Mouse (Mus musculus) splenic B cell, adult 2 months (primary cell): ENCODE results near the gene Ank2.

ENCODE experiments used
- DNase-seq: peaks from one replicate; pipeline ENCODE4 v3.0.0-alpha.2; 2011; ENCODE audit warnings: low read depth, low spot score
- H3K27me3 ChIP-seq: 2 replicates; pipeline ENCODE4 v1.6.1; 2012; ENCODE audit warnings: mild to moderate bottlenecking, low read length, moderate library complexity, mixed read lengths; ENCODE audit not compliant: control insufficient read depth, poor library complexity, insufficient read depth, severe bottlenecking
- H3K36me3 ChIP-seq: 2 replicates; pipeline ENCODE4 v1.6.1; 2012; ENCODE audit warnings: mild to moderate bottlenecking, low read length, moderate library complexity, mixed read lengths; ENCODE audit not compliant: control insufficient read depth, poor library complexity, insufficient read depth, severe bottlenecking

Ank2 gene

GRCm38 (mm10) chr3:127086834-127087506 lies 412.2 kb downstream of the Ank2 start:
- H3K36me3 ChIP-seq, result no peaks in the 10 kb centered on the region
- no peaks in the 10 kb centered on the region for H3K27me3 ChIP-seq
- DNase-seq, result no peak

- no peaks in the 10 kb centered on the region for H3K36me3 ChIP-seq
- H3K27me3 ChIP-seq, result no peaks in the 10 kb centered on the region
- no peak for DNase-seq
Observed at GRCm38 (mm10) chr3:127077369-127077768, 421.8 kb downstream of the Ank2 start.

- no peaks in the 10 kb centered on the region for H3K27me3 ChIP-seq
- H3K36me3 ChIP-seq, result no peaks in the 10 kb centered on the region
- no peak for DNase-seq
Observed at GRCm38 (mm10) chr3:127075531-127076280, 423.4 kb downstream of the Ank2 start.

DNA sequence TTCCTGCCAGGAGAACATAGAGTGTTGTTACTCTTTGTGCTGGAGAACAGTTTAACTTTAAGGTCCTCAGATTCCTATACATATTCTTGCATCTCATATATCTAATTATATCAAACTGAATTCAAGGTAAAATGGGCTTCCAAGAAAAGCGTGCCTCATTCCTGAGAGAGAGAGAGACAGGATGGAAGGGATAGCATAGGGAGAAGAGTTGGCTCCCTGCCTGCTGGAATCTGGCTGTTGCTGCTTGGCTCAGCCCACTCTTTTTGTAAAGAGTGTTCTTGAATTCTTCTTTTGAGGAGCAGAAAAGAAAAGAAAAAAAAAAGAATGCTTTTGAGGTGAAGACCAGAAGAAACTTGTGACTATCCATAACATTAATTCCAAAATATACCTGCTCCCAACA lies 427.7 kb downstream of the Ank2 start:
- no peaks in the 10 kb centered on the region for H3K27me3 ChIP-seq
- H3K36me3 ChIP-seq, result no peaks in the 10 kb centered on the region
- DNase-seq, result no peak

DNA sequence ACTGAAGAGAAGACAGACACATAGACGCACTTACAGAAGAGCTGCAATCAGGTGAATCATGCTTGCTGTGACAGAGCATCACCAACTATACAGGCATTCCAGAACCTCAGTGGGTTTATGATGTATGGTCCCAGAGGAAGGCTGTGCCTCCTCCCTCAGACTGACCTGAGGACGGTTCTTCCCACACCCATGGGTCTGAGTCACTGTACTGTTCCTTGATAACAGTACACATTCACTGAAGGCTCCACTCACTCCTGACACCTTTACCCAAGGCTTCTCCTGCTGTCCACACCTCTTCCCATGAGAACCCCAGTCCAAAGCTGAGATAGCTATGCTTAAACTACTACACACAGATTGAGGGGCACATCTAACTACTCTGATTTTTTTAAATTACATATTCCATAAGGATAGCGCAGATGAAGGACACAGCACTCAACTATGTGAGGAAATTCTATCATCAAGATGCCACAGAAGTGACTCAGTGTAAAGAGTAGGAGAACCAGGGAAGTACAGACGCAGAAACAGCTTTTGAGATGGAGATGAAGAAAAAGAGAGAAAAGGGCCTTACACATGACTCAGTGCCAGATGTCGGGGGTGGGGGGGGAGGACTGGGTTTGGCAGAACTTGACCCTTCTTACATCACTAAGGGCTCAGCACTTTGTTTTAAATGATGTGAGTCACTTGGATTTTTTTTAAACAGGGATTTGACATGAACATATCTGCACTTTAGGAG lies 435.3 kb downstream of the Ank2 start:
- no peaks in the 10 kb centered on the region for H3K36me3 ChIP-seq
- H3K27me3 ChIP-seq, result no peaks in the 10 kb centered on the region
- DNase-seq, result no peak

- Histone ChIP-seq H3K27me3 (no peaks in the 10 kb centered on the region), H3K36me3 (no peaks in the 10 kb centered on the region)
- no peak for DNase-seq
Observed at GRCm38 (mm10) chr3:127059671-127060070, 439.5 kb downstream of the Ank2 start.

DNA sequence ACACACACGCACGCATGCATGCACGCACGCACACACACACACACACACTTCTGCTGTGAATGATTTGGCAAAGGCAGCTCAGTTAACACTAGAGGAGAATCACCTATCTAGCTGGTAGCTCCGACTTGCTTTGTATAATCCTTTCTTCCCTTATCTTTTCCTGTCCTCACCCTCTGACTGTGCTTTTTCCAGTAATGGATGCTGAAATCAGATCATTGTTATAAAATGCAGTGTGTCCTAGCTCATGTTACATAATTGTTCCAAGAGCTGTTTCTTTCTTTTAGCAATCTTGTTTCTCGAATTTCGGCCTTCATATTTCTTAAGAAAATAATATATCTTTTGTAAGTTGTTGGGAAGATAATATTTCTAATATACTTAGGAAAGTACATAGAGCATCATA lies 457.9 kb downstream of the Ank2 start:
- H3K27me3 ChIP-seq, result no peaks in the 10 kb centered on the region
- no peaks in the 10 kb centered on the region for H3K36me3 ChIP-seq
- DNase-seq, result no peak

DNA sequence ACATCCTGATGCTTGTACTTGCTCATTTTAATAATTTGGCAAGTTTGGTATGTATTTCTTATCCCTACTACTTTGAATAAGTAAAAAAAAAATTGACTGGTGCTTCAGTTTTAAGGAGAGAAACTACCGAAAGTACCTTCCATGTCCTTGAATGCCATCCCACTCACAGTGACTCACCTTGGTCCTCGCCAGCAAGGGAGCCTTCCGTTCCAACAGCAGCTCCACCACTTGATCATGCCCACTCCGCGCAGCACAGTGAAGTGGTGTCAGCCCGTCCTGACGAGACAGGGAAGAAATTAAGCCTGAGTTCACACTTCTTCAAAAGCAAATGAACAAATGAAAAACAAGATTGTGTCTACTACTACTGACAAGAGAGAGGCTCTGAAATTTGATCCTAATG lies 460.6 kb downstream of the Ank2 start:
- Histone ChIP-seq H3K27me3 (no peaks in the 10 kb centered on the region), H3K36me3 (no peaks in the 10 kb centered on the region)
- DNase-seq, result no peak

- Histone ChIP-seq H3K27me3 (no peaks in the 10 kb centered on the region), H3K36me3 (no peaks in the 10 kb centered on the region)
- DNase-seq, result no peak
Observed at GRCm38 (mm10) chr3:127036118-127036517, 463.0 kb downstream of the Ank2 start.

- no peak for DNase-seq
- H3K27me3 ChIP-seq, result no peaks in the 10 kb centered on the region
- H3K36me3 ChIP-seq, result no peaks in the 10 kb centered on the region
Observed at GRCm38 (mm10) chr3:127035540-127035939, 463.6 kb downstream of the Ank2 start.

DNA sequence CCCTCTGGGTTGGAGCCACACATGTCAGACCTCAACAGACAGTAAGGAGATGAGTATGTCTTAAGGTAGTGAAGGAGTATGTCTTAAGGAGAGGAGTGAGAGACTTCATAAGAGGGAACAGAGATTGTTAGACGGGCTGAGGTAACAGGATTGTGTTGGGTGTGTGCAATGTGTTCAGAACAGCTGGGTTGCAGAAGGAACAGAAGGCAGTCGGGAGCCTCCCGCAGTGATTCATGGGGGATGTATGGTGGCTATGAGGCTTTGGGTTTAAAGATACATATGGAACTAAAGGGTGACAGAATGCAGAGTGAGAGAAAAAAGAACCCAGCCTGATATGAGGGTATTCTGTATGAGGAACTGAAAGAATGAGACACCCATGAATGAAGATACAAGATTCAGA lies 464.2 kb downstream of the Ank2 start:
- no peak for DNase-seq
- Histone ChIP-seq H3K27me3 (no peaks in the 10 kb centered on the region), H3K36me3 (no peaks in the 10 kb centered on the region)

- DNase-seq, result no peak
- no peaks in the 10 kb centered on the region for H3K36me3 ChIP-seq
- H3K27me3 ChIP-seq, result no peaks in the 10 kb centered on the region
Observed at GRCm38 (mm10) chr3:127023992-127024391, 475.2 kb downstream of the Ank2 start.

GRCm38 (mm10) chr3:127020167-127020566 lies 479.0 kb downstream of the Ank2 start:
- no peaks in the 10 kb centered on the region for H3K36me3 ChIP-seq
- H3K27me3 ChIP-seq, result no peaks in the 10 kb centered on the region
- DNase-seq, result no peak

DNA sequence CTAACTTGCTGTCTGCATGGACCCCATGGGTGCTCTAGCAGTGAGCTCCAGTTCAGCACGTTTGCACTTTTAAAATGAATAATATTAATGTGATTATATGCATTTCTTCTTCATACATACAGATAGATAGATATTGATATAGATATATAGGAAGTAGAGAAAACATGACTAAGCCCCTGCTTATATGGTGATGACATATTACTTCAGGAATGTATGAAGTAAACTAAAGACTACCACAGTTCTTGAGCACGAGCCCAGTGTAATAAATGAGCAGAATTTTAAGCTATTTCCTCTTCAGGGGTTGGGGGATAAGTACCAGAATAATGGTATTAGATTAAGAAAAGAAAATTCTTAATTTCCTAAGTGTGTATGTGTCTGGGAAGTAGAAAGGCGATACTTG lies 479.4 kb downstream of the Ank2 start:
- Histone ChIP-seq H3K36me3 (no peaks in the 10 kb centered on the region), H3K27me3 (no peaks in the 10 kb centered on the region)
- no peak for DNase-seq

- Histone ChIP-seq H3K36me3 (no peaks in the 10 kb centered on the region), H3K27me3 (no peaks in the 10 kb centered on the region)
- no peak for DNase-seq
Observed at GRCm38 (mm10) chr3:127019109-127019508, 480.0 kb downstream of the Ank2 start.
